Mouse (Mus musculus): ENCODE data around the gene Gnl1. TPM values are rescaled to one million over a fixed set of nuclear protein-coding genes. Genes with fewer than 3 reads are reported as not detected.
"Not testable (repeated sequence)": the region's sequence is repeated elsewhere in the genome, so short reads cannot be mapped to it uniquely, and the experiment has no call there.

The Gnl1 gene
- 37.6 and 39.4 TPM in 2 replicates for polyA plus RNA-seq (2014; fragmentation: Nextera tagmentation; extraction: Ambion mirVana)

DNA sequence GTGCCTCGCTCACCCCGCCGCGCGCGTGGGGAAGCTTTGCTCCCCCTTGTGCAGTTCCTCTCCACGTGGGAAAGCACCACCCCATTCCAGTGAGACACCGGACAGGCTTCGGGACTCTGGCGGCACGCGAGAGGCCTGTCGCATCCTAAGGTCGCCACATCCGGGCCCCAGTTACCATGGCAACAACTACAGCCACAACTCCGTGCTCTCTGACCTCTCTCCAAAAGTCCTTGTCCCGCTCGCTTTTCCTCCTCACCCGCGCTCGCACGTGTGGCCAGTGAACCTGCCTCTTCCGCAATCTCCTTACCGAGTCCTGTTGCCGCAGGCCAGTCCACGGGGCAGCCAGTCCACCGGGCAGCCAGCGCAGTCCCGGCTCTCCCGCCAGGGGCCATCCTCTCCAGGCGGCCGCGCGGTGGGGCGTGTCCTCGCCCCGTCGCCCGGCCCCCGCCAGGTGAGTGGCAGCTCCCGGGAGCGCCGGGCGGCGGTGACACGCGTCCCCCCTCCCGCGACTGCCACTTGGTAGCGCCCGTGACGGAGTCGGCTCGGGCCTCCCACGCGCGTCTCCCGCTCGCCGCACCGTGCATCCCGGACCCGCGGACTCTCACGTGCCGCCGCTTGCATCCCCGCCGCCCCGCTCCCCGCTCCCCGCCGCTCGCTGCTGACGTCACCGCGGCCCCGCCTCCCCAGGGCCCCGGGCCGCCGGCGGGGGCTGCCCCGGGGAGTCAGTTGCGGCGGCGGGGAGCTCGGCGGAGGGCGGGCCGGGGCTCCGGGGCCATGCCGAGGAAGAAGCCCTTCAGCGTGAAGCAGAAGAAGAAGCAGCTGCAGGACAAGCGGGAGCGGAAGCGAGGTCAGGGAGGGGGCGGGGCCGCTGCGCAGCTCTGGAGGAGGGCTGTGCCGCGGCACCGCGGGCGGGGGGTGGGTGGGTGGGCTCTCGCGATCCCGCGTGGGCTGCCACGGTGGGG, at the start of gene Gnl1, which contains the start of gene Prr3:
Gene Gnl1 (plus strand): TSS at position 451 of the 962 bp plus-strand sequence.
Gene Prr3 (minus strand): TSS at position 836 of the 962 bp plus-strand sequence.
- Histone ChIP-seq H3K36me3 (ENCODE audit: control insufficient read depth, insufficient read depth, low read length) (peaks cover 21% of the 10 kb centered on the region), H3K4me3 (ENCODE audit: low read depth, low read length) (peak within 1 kb of the TSS; percentile 87), H3K27me3 (ENCODE audit: control insufficient read depth, insufficient read depth, low read length) (no peaks in the 10 kb centered on the region), H3K4me2 (replicated peaks; ENCODE audit: low read depth, low read length) (peak within 1 kb of the TSS; percentile 64), H3K9ac (replicated peaks; ENCODE audit: low read depth, low read length) (peak within 1 kb of the TSS; percentile 75), H3K27ac (ENCODE audit: low read length) (peak within 1 kb of the TSS; percentile 97), H3K4me1 (ENCODE audit: control insufficient read depth, insufficient read depth, low read length) (peaks cover 11% of the 10 kb centered on the region), H3K9me3 (ENCODE audit: control insufficient read depth, low read depth, low read length) (no peaks in the 10 kb centered on the region)
- WGBS: under 1% methylated on average over 89 of the region's 109 CpGs
- peak; percentile 89 for ATAC-seq (ENCODE audit: insufficient number of reproducible peaks, insufficient read depth, low FRiP score, low read depth)

DNA sequence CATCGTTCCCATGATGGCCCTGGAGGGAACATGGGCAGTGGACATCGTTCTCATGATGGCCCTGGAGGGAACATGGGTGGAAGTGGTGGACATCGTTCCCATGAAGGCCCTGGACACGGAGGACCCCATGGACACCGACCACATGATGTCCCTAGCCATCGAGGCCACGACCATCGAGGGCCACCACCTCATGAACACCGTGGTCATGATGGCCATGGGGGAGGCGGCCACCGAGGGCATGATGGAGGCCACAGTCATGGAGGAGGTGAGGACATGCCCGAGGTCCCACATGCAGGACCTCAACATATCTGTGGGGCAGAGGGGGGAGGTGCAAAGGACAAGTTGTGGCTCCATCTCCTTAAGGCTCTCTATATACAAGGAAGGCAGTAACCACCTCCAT, 49.0 kb upstream of the Gnl1 start:
- H3K4me1 ChIP-seq (ENCODE audit: control insufficient read depth, insufficient read depth, low read length): no peaks in the 10 kb centered on the region
- ATAC-seq (ENCODE audit: insufficient number of reproducible peaks, insufficient read depth, low FRiP score, low read depth): no peak
- no peak overlapping the region for H3K4me2 ChIP-seq (replicated peaks; ENCODE audit: low read depth, low read length)
- no peak overlapping the region for H3K27ac ChIP-seq (ENCODE audit: low read length)
- H3K9me3 ChIP-seq (ENCODE audit: control insufficient read depth, low read depth, low read length): no peaks in the 10 kb centered on the region
- 96% methylated on average over 12 of the region's 12 CpGs for WGBS
- peaks cover 45% of the 10 kb centered on the region for H3K36me3 ChIP-seq (ENCODE audit: control insufficient read depth, insufficient read depth, low read length)
- H3K9ac ChIP-seq (replicated peaks; ENCODE audit: low read depth, low read length): no peak overlapping the region
- no peaks in the 10 kb centered on the region for H3K27me3 ChIP-seq (ENCODE audit: control insufficient read depth, insufficient read depth, low read length)
- no peak overlapping the region for H3K4me3 ChIP-seq (ENCODE audit: low read depth, low read length)

DNA sequence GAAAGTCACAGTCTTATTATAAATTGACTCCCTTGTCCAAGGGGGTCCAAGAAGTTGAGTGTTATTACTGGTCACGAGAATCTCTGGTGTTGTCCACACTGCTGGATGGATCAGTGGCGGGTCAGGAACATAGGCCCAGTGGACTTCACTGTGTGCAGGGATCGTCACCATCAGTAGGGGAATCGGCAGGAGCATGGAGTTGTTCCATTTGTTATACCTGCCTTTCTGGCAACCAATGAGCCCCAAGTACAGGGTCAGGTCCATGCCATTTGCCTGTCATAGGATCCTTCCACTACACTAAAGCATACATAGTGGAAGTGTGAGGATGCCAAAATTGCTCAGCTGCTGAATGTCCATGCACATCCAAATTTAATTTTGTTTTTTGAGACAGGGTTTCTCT, 47.0 kb upstream of the Gnl1 start:
- no peak overlapping the region for H3K4me2 ChIP-seq (replicated peaks; ENCODE audit: low read depth, low read length)

DNA sequence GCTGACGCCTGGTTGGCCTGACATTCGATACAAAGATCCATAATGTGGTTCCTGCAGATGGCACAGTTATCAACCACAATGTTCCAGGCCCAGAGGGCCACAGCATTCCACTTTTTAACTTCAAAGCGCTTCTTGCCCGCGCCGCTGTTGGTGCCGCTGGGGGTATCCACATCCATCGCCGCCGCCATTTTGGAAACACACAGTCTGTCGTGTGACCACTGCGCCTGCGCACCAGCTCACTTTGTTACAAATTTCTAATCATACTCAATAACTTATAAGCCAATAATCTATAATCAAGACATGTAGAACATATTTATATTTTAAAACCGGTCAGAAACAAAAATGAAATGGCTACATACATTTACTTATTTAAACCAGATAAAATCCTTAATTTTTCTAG, 43.9 kb upstream of the Gnl1 start:
- H3K27me3 ChIP-seq (ENCODE audit: control insufficient read depth, insufficient read depth, low read length); ATAC-seq (ENCODE audit: insufficient number of reproducible peaks, insufficient read depth, low FRiP score, low read depth); H3K27ac ChIP-seq (ENCODE audit: low read length); H3K4me2 ChIP-seq (replicated peaks; ENCODE audit: low read depth, low read length); H3K36me3 ChIP-seq (ENCODE audit: control insufficient read depth, insufficient read depth, low read length); H3K9ac ChIP-seq (replicated peaks; ENCODE audit: low read depth, low read length); H3K4me3 ChIP-seq (ENCODE audit: low read depth, low read length); H3K4me1 ChIP-seq (ENCODE audit: control insufficient read depth, insufficient read depth, low read length); H3K9me3 ChIP-seq (ENCODE audit: control insufficient read depth, low read depth, low read length): not testable (repeated sequence)
- WGBS: 89% methylated on average over 14 of the region's 14 CpGs

More for the DNA sequence above, 47.0 kb upstream of the Gnl1 start:
- no peak for ATAC-seq (ENCODE audit: insufficient number of reproducible peaks, insufficient read depth, low FRiP score, low read depth)
- Histone ChIP-seq H3K27me3 (ENCODE audit: control insufficient read depth, insufficient read depth, low read length) (no peaks in the 10 kb centered on the region), H3K36me3 (ENCODE audit: control insufficient read depth, insufficient read depth, low read length) (peaks cover 29% of the 10 kb centered on the region), H3K9me3 (ENCODE audit: control insufficient read depth, low read depth, low read length) (no peaks in the 10 kb centered on the region), H3K27ac (ENCODE audit: low read length) (no peak overlapping the region), H3K9ac (replicated peaks; ENCODE audit: low read depth, low read length) (no peak overlapping the region), H3K4me3 (ENCODE audit: low read depth, low read length) (no peak overlapping the region), H3K4me1 (ENCODE audit: control insufficient read depth, insufficient read depth, low read length) (no peaks in the 10 kb centered on the region)
- WGBS: 84% methylated on average over 4 of the region's 4 CpGs

DNA sequence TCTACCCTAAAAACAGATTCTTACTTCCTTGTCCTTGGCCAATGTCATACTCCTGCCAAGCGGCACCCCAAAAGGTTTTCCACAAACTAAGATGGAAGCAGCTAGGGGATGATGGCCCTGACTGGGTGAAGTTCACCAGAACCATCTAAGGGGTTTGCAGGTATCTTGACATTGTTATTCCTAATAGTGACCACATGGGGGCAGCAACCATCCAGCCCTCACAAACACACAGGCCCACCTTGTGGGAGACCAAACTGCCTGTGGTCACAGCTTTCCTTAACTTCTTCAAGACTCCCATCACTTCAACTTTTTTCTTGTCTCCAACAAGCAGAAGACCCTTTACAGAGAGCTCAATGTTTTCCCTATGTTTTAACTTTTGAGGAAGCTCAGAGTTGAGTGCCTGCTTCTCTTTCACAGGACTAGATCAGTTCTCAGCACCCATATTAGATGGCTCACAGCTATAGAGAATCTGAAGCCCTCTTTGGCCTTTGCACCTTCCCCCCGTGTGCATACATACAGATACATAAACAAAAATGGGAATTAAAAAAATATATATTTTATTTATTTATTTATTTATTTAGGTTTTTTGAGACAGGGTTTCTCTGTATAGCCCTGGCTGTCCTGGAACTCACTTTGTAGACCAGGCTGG, 41.8 kb upstream of the Gnl1 start:
- Histone ChIP-seq H3K9me3 (ENCODE audit: control insufficient read depth, low read depth, low read length) (no peaks in the 10 kb centered on the region), H3K27ac (ENCODE audit: low read length) (no peak overlapping the region), H3K4me2 (replicated peaks; ENCODE audit: low read depth, low read length) (no peak overlapping the region), H3K9ac (replicated peaks; ENCODE audit: low read depth, low read length) (no peak overlapping the region), H3K27me3 (ENCODE audit: control insufficient read depth, insufficient read depth, low read length) (no peaks in the 10 kb centered on the region), H3K4me1 (ENCODE audit: control insufficient read depth, insufficient read depth, low read length) (no peaks in the 10 kb centered on the region), H3K36me3 (ENCODE audit: control insufficient read depth, insufficient read depth, low read length) (no peaks in the 10 kb centered on the region), H3K4me3 (ENCODE audit: low read depth, low read length) (no peak overlapping the region)
- ATAC-seq (ENCODE audit: insufficient number of reproducible peaks, insufficient read depth, low FRiP score, low read depth): no peak
- WGBS: 44% methylated on average over 2 of the region's 2 CpGs

DNA sequence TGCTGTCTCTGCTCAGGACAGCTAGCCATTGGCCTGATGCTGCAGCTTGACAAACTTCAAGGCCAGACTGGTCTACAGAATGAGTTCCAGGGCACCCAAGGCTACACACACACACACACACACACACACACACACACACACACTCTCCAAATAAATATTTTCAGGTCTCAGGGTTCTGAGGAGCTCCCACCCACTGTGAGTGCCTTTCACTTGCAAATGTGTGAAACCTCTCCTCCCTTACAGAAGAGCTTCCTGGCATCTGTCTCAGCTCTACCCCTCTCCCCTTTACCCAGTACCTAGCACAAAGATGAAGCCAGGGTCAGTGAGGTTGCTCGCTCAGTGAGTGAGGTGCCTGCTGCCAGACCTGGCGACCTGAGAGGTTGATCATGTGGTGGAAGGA, 40.5 kb upstream of the Gnl1 start:
- Histone ChIP-seq H3K4me1 (ENCODE audit: control insufficient read depth, insufficient read depth, low read length) (no peaks in the 10 kb centered on the region), H3K9ac (replicated peaks; ENCODE audit: low read depth, low read length) (no peak overlapping the region), H3K27ac (ENCODE audit: low read length) (no peak overlapping the region), H3K36me3 (ENCODE audit: control insufficient read depth, insufficient read depth, low read length) (no peaks in the 10 kb centered on the region), H3K4me2 (replicated peaks; ENCODE audit: low read depth, low read length) (no peak overlapping the region), H3K4me3 (ENCODE audit: low read depth, low read length) (no peak overlapping the region), H3K27me3 (ENCODE audit: control insufficient read depth, insufficient read depth, low read length) (no peaks in the 10 kb centered on the region), H3K9me3 (ENCODE audit: control insufficient read depth, low read depth, low read length) (no peaks in the 10 kb centered on the region)
- WGBS: 33% methylated on average over 2 of the region's 2 CpGs
- no peak for ATAC-seq (ENCODE audit: insufficient number of reproducible peaks, insufficient read depth, low FRiP score, low read depth)

DNA sequence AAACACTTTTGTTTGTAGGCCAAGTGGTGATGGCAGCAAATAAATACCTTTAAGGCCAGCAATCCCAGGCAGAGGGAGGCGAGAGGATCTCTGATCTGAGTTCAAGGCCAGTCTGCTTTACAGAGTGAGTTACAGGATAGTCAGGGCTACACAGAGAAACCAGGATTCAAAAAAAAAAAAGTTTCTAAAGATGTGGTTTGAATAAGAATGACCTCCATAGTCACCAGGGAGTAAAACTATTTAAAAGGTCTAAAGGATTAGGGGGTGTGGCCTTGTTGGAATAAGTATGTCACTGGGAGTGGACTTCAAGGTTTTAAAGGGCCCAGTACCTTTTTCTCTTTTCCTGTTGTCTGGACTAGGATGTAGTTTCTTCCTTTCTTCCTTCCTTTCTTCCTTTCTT, 39.7 kb upstream of the Gnl1 start:
- no peak overlapping the region for H3K9ac ChIP-seq (replicated peaks; ENCODE audit: low read depth, low read length)
- no peaks in the 10 kb centered on the region for H3K4me1 ChIP-seq (ENCODE audit: control insufficient read depth, insufficient read depth, low read length)
- H3K27me3 ChIP-seq (ENCODE audit: control insufficient read depth, insufficient read depth, low read length): no peaks in the 10 kb centered on the region
- no peak overlapping the region for H3K4me3 ChIP-seq (ENCODE audit: low read depth, low read length)
- WGBS: 65% methylated on average over 1 of the region's 1 CpGs
- no peaks in the 10 kb centered on the region for H3K9me3 ChIP-seq (ENCODE audit: control insufficient read depth, low read depth, low read length)
- H3K36me3 ChIP-seq (ENCODE audit: control insufficient read depth, insufficient read depth, low read length): no peaks in the 10 kb centered on the region
- ATAC-seq (ENCODE audit: insufficient number of reproducible peaks, insufficient read depth, low FRiP score, low read depth): no peak
- H3K4me2 ChIP-seq (replicated peaks; ENCODE audit: low read depth, low read length): no peak overlapping the region
- no peak overlapping the region for H3K27ac ChIP-seq (ENCODE audit: low read length)

DNA sequence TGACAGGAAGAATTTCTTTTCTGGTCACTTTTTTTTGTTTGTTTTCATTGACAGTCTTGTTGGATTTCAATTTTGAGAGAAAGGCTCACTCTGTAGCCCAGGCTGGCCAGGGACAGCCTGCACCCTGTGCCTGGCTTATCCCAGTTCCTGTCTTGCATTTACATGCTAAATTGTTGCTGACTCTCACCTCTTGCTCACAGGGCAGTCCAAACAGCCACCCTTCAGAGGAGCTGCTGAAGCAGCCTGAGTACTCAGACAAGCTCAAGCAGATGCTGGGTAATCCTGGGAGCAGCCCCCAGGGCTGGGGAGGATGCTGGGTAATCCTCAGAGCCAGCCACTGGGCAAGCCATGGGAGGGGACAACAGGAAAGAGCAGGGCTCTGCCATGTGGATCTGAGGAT, 28.7 kb upstream of the Gnl1 start:
- H3K4me2 ChIP-seq (replicated peaks; ENCODE audit: low read depth, low read length); H3K27ac ChIP-seq (ENCODE audit: low read length); H3K4me3 ChIP-seq (ENCODE audit: low read depth, low read length); H3K27me3 ChIP-seq (ENCODE audit: control insufficient read depth, insufficient read depth, low read length); ATAC-seq (ENCODE audit: insufficient number of reproducible peaks, insufficient read depth, low FRiP score, low read depth); H3K36me3 ChIP-seq (ENCODE audit: control insufficient read depth, insufficient read depth, low read length); H3K4me1 ChIP-seq (ENCODE audit: control insufficient read depth, insufficient read depth, low read length); H3K9me3 ChIP-seq (ENCODE audit: control insufficient read depth, low read depth, low read length); H3K9ac ChIP-seq (replicated peaks; ENCODE audit: low read depth, low read length): not testable (repeated sequence)

Measured in stomach, embryonic 14.5 days (tissue).